In genomic region chr11:75184986-75185385, GRCm38 (mm10) we compare ENCODE assay signal across 15 mouse cellular contexts. TPM values are rescaled to one million over a fixed set of nuclear protein-coding genes. Genes with fewer than 3 reads are reported as not detected.
DNase-seq lines count a peak whose midpoint lies in the region; ATAC-seq and TF ChIP-seq lines count a peak whose summit lies in the region.
"Had no signal": no experiment of that assay in that cellular context is flagged by ENCODE, and none has a peak within 500 bp of the region (broad histone marks: within the 10 kb centered on the region; RNA-seq: fewer than 3 reads in every experiment).

No protein-coding gene starts in this region.

- TF ChIP-seq CTCF in heart, adult 2 months (IDR thresholded peaks at IDR 0.05): no peak

- H3K36me3 ChIP-seq in heart, embryonic 16.5 days (ENCODE audit: control insufficient read depth, insufficient read depth): peaks cover 15% of the 10 kb centered on the region
- no peaks in the 10 kb centered on the region for H3K36me3 ChIP-seq in heart, adult 2 months (ENCODE audit: control insufficient read depth, insufficient read depth, low read length)
- peaks cover 57% of the 10 kb centered on the region for H3K36me3 ChIP-seq in midbrain, embryonic 10.5 days

- no peaks in the 10 kb centered on the region for H3K79me2 ChIP-seq in heart, adult 2 months (replicated peaks; ENCODE audit: control insufficient read depth, insufficient read depth, low read length)

- 0 out of 2 replicates have a peak, but pooled peaks have one; percentile 12 for ATAC-seq in heart, embryonic 16.5 days (replicated peaks; ENCODE audit: extremely low read depth, insufficient read depth, low FRiP score)
- ATAC-seq in erythroid progenitor cell, adult 5-6 weeks (replicated peaks; ENCODE audit: low FRiP score, poor library complexity, severe bottlenecking): no peak
- no peak for ATAC-seq in granulocyte monocyte progenitor cell, adult 5-6 weeks (replicated peaks; ENCODE audit: poor library complexity, severe bottlenecking)

- H3K9me3 ChIP-seq in heart, embryonic 16.5 days (replicated peaks; ENCODE audit: control insufficient read depth, low read length): no peaks in the 10 kb centered on the region
- H3K9me3 ChIP-seq in midbrain, embryonic 10.5 days (replicated peaks): no peaks in the 10 kb centered on the region
- H3K9me3 ChIP-seq: liver, embryonic 13.5 days had no signal

- no peak overlapping the region for H3K27ac ChIP-seq in heart, embryonic 16.5 days (ENCODE audit: low read length)
- no peak overlapping the region for H3K27ac ChIP-seq in heart, adult 2 months
- H3K27ac ChIP-seq in midbrain, embryonic 10.5 days (replicated peaks): 0 out of 2 replicates have a peak overlapping the region, but pooled peaks have one; percentile 13
- H3K27ac ChIP-seq: liver, embryonic 13.5 days had no signal

- intact Hi-C loops in heart, adult 2 months (cut with DNase I): loop anchor here (5.0 kb wide), 1 partner anchor 387 kb away; no protein-coding TSS in a partner anchor

- peaks cover 8% of the 10 kb centered on the region for H3K4me1 ChIP-seq in heart, embryonic 16.5 days (ENCODE audit: control insufficient read depth, insufficient read depth, low read length)
- H3K4me1 ChIP-seq in heart, adult 2 months (ENCODE audit: control insufficient read depth, insufficient read depth, low read length): peaks cover 3% of the 10 kb centered on the region
- peaks cover 24% of the 10 kb centered on the region for H3K4me1 ChIP-seq in midbrain, embryonic 10.5 days

- DNase-seq in heart, adult 2 months: no peak
- peak; percentile 78 to 79 for DNase-seq in spleen, postnatal 36 days (ENCODE audit: low spot score in 2 of 2)
- DNase-seq in spleen, postnatal 14 days (ENCODE audit: low spot score in 2 of 2): no peak
- DNase-seq in midbrain, embryonic 10.5 days (ENCODE audit: low spot score): no peak
- DNase-seq in lung, postnatal 4 days: no peak
- DNase-seq: cerebellum, postnatal 14 days; heart, postnatal 4 days; kidney, adult 11 months; left cerebral cortex, postnatal 4 days; liver, embryonic 13.5 days; lung, postnatal 10 days had no signal

- no peak overlapping the region for H3K4me3 ChIP-seq in heart, embryonic 16.5 days (ENCODE audit: low read length)
- no peak overlapping the region for H3K4me3 ChIP-seq in heart, adult 2 months
- H3K4me3 ChIP-seq in midbrain, embryonic 10.5 days: no peak overlapping the region
- H3K4me3 ChIP-seq: liver, embryonic 13.5 days had no signal

- no peak for TF ChIP-seq EP300 in heart, adult 2 months (IDR thresholded peaks at IDR 0.05; ENCODE audit: insufficient read depth, low read depth, low read length)

- 89% methylated on average over 2 of the region's 2 CpGs for WGBS in heart, embryonic 16.5 days
- WGBS in heart, adult 2 months: 72% methylated on average over 2 of the region's 2 CpGs
- 56% methylated on average over 2 of the region's 2 CpGs for WGBS in midbrain, embryonic 10.5 days

- no peak for TF ChIP-seq POLR2A in heart, adult 2 months (IDR thresholded peaks at IDR 0.05; ENCODE audit: insufficient read depth, low read depth, low read length)

- H3K4me2 ChIP-seq in heart, embryonic 16.5 days (ENCODE audit: low read depth, low read length): no peak overlapping the region
- H3K4me2 ChIP-seq: heart, embryonic 11.5 days; liver, embryonic 13.5 days had no signal

- no peak overlapping the region for H3K9ac ChIP-seq in heart, embryonic 16.5 days (ENCODE audit: low read length)
- H3K9ac ChIP-seq in heart, adult 2 months (ENCODE audit: low read depth, low read length): no peak overlapping the region
- H3K9ac ChIP-seq: liver, embryonic 13.5 days had no signal

- no peaks in the 10 kb centered on the region for H3K27me3 ChIP-seq in heart, embryonic 16.5 days (ENCODE audit: control insufficient read depth, insufficient read depth, low read length)
- H3K27me3 ChIP-seq in heart, adult 2 months (ENCODE audit: control insufficient read depth, insufficient read depth, low read length): no peaks in the 10 kb centered on the region
- H3K27me3 ChIP-seq in midbrain, embryonic 10.5 days (ENCODE audit: low read depth, poor library complexity, severe bottlenecking): no peaks in the 10 kb centered on the region
- H3K27me3 ChIP-seq: liver, embryonic 13.5 days had no signal

RNA-seq across cellular contexts. Expression of gene Dph1, which starts 6.1 kb away (rescaled TPM):
- polyA plus RNA-seq in heart, embryonic 16.5 days (2015; fragmentation: Nextera tagmentation; extraction: Ambion mirVana): 19.7 and 21.0 TPM in 2 replicates
- 10 to 100 TPM in 1 of 2 experiments, 1 to 10 TPM in 1; 8.5 to 11.6 TPM for total RNA-seq in heart, adult 2 months (2021)
- polyA plus RNA-seq in heart, adult 2 months (2012; rRNA removed): 21.7 and 32.9 TPM in 2 replicates
- 25.4 and 27.3 TPM in 2 replicates for polyA plus RNA-seq in midbrain, embryonic 10.5 days (2016; fragmentation: Nextera tagmentation; extraction: Ambion mirVana)
- total RNA-seq in erythroid progenitor cell, adult 5-6 weeks (2015; ENCODE audit: low replicate concordance): not detected in 2 replicates
- 1.1 and 6.3 TPM in 2 replicates for total RNA-seq in erythroid progenitor cell, adult 5-6 weeks (2017; ENCODE audit: low replicate concordance)
- total RNA-seq in granulocyte monocyte progenitor cell, adult 5-6 weeks (2014; fragmentation: Nextera tagmentation): 7.6 and 17.1 TPM in 2 replicates
- total RNA-seq in granulocyte monocyte progenitor cell, adult 5-6 weeks (2017): 8.9 and 10.6 TPM in 2 replicates

RNA-seq across cellular contexts. Expression of gene Ovca2, which starts 6.4 kb away (rescaled TPM):
- 18.4 and 18.7 TPM in 2 replicates for polyA plus RNA-seq in heart, embryonic 16.5 days (2015; fragmentation: Nextera tagmentation; extraction: Ambion mirVana)
- 1 to 10 TPM; 5.7 to 6.1 TPM for total RNA-seq in heart, adult 2 months (2021)
- polyA plus RNA-seq in heart, adult 2 months (2012; rRNA removed): 11.1 and 16.7 TPM in 2 replicates
- 33.5 and 37.6 TPM in 2 replicates for polyA plus RNA-seq in midbrain, embryonic 10.5 days (2016; fragmentation: Nextera tagmentation; extraction: Ambion mirVana)
- total RNA-seq in erythroid progenitor cell, adult 5-6 weeks (2015; ENCODE audit: low replicate concordance): 4.2 and 15.1 TPM in 2 replicates
- 1.9 and 4.2 TPM in 2 replicates for total RNA-seq in erythroid progenitor cell, adult 5-6 weeks (2017; ENCODE audit: low replicate concordance)
- total RNA-seq in granulocyte monocyte progenitor cell, adult 5-6 weeks (2014; fragmentation: Nextera tagmentation): 17.1 and 20.1 TPM in 2 replicates
- total RNA-seq in granulocyte monocyte progenitor cell, adult 5-6 weeks (2017): 16.1 and 16.4 TPM in 2 replicates

RNA-seq across cellular contexts. Expression of gene Rtn4rl1, which starts 8.6 kb away (rescaled TPM):
- 12.4 and 13.1 TPM in 2 replicates for polyA plus RNA-seq in heart, embryonic 16.5 days (2015; fragmentation: Nextera tagmentation; extraction: Ambion mirVana)
- 1 to 10 TPM; 8.4 to 9.4 TPM for total RNA-seq in heart, adult 2 months (2021)
- 7.5 and 10.4 TPM in 2 replicates for polyA plus RNA-seq in heart, adult 2 months (2012; rRNA removed)
- polyA plus RNA-seq in midbrain, embryonic 10.5 days (2016; fragmentation: Nextera tagmentation; extraction: Ambion mirVana): 2.3 and 3.0 TPM in 2 replicates
- 0.42 and 1.1 TPM in 2 replicates for total RNA-seq in erythroid progenitor cell, adult 5-6 weeks (2015; ENCODE audit: low replicate concordance)
- total RNA-seq in erythroid progenitor cell, adult 5-6 weeks (2017; ENCODE audit: low replicate concordance): not detected in 2 replicates
- total RNA-seq in granulocyte monocyte progenitor cell, adult 5-6 weeks (2014; fragmentation: Nextera tagmentation): 0.37 and 1.0 TPM in 2 replicates
- 0.15 TPM in 1 of 2 replicates, not detected in the other for total RNA-seq in granulocyte monocyte progenitor cell, adult 5-6 weeks (2017)

RNA-seq across cellular contexts. Expression of gene Hic1, which starts 15.7 kb away (rescaled TPM):
- 7.1 and 9.8 TPM in 2 replicates for polyA plus RNA-seq in heart, embryonic 16.5 days (2015; fragmentation: Nextera tagmentation; extraction: Ambion mirVana)
- total RNA-seq in heart, adult 2 months (2021): 10 to 100 TPM; 12.6 to 13.6 TPM
- polyA plus RNA-seq in heart, adult 2 months (2012; rRNA removed): 15.5 and 19.6 TPM in 2 replicates
- polyA plus RNA-seq in midbrain, embryonic 10.5 days (2016; fragmentation: Nextera tagmentation; extraction: Ambion mirVana): 0.32 and 0.57 TPM in 2 replicates
- total RNA-seq in erythroid progenitor cell, adult 5-6 weeks (2015; ENCODE audit: low replicate concordance): not detected in 2 replicates
- total RNA-seq in erythroid progenitor cell, adult 5-6 weeks (2017; ENCODE audit: low replicate concordance): not detected in 2 replicates
- not detected in 2 replicates for total RNA-seq in granulocyte monocyte progenitor cell, adult 5-6 weeks (2014; fragmentation: Nextera tagmentation)
- not detected in 2 replicates for total RNA-seq in granulocyte monocyte progenitor cell, adult 5-6 weeks (2017)

Comparison
In these comparisons a context has a peak if more than half of its experiments do, and no peak if none do; other contexts are left out.
1. DNase-seq: peak in spleen, postnatal 36 days (2 of 2); none in heart, adult 2 months (0 of 2), spleen, postnatal 14 days (0 of 2), midbrain, embryonic 10.5 days (single experiment) and lung, postnatal 4 days (0 of 2).
2. RNA of gene Rtn4rl1, which starts 8.6 kb away (total RNA-seq): 8.4 to 9.4 TPM in heart, adult 2 months; 0.42 to 1.1 TPM in erythroid progenitor cell, adult 5-6 weeks and 0.15 to 1.0 TPM in granulocyte monocyte progenitor cell, adult 5-6 weeks; every median in the first group is over 4 times any median in the second.